Mouse (Mus musculus) testis, adult 2 months (tissue): Measurements from ENCODE around the gene Apool. TPM values are rescaled to one million over a fixed set of nuclear protein-coding genes. Genes with fewer than 3 reads are reported as not detected.

Experiments used
- H3K27ac ChIP-seq: fragments of 200-500 bp; 2 replicates; pipeline ENCODE4 v1.5.1; 2012; ENCODE audit warnings: low read depth, low read length; ENCODE audit not compliant: control insufficient read depth, insufficient read depth
- H3K27me3 ChIP-seq: fragments of 200-500 bp; 2 replicates; pipeline ENCODE4 v1.6.1; 2012; ENCODE audit warnings: mild to moderate bottlenecking, low read length, moderate library complexity; ENCODE audit not compliant: control insufficient read depth, insufficient read depth
- H3K36me3 ChIP-seq: fragments of 200-500 bp; 2 replicates; pipeline ENCODE4 v1.6.1; 2012; ENCODE audit warnings: mild to moderate bottlenecking, low read length; ENCODE audit not compliant: control insufficient read depth, insufficient read depth
- H3K4me1 ChIP-seq: fragments of 200-500 bp; 2 replicates; pipeline ENCODE4 v1.6.1; 2012; ENCODE audit warnings: low read length; ENCODE audit not compliant: control insufficient read depth, insufficient read depth
- H3K4me3 ChIP-seq: fragments of 200-500 bp; 2 replicates; pipeline ENCODE4 v1.5.1; 2012; ENCODE audit warnings: low read depth, mild to moderate bottlenecking, low read length, moderate library complexity, mixed read lengths; ENCODE audit not compliant: control insufficient read depth
- CTCF ChIP-seq: fragments of 200-500 bp; IDR thresholded peaks from 2 replicates; pipeline ENCODE4 v1.5.1; 2012; ENCODE audit warnings: low read depth, mild to moderate bottlenecking, inconsistent platforms, low read length, moderate library complexity; ENCODE audit not compliant: control insufficient read depth, insufficient read depth, insufficient replicate concordance
- POLR2A ChIP-seq: fragments of 200-500 bp; IDR thresholded peaks from 2 replicates; pipeline ENCODE4 v1.6.1; 2012; ENCODE audit warnings: low read depth, mild to moderate bottlenecking, inconsistent platforms, low read length, moderate library complexity; ENCODE audit not compliant: control insufficient read depth
- polyA plus RNA-seq: library from polyadenylated mRNA; depleted of rRNA; stranded (reverse); fragments of >200 nt; gene quantifications from 2 replicates; pipeline ENCODE4 v1.2.3, GENCODE M21; 2012; rRNA removed

Gene Apool
- polyA plus RNA-seq = 0.88 and 1.1 TPM in 2 replicates

- TF ChIP-seq CTCF = no peak
- no peak for TF ChIP-seq POLR2A
These were observed at the start of gene Apool for GRCm38 (mm10) chrX:112310804-112311530. Gene Apool (plus strand): TSS chrX:112311334.

GRCm38 (mm10) chrX:112273550-112273949 is 37.6 kb upstream of the Apool start:
- no peaks in the 10 kb centered on the region for H3K36me3 ChIP-seq
- H3K4me3 ChIP-seq = no peak overlapping the region
- H3K4me1 ChIP-seq = no peaks in the 10 kb centered on the region
- H3K27me3 ChIP-seq = no peaks in the 10 kb centered on the region
- no peak overlapping the region for H3K27ac ChIP-seq
- TF ChIP-seq CTCF (no peak), POLR2A (no peak)

More at GRCm38 (mm10) chrX:112310804-112311530, at the start of gene Apool:
- H3K36me3 ChIP-seq = no peaks in the 10 kb centered on the region
- H3K27ac ChIP-seq = peak within 1 kb of the TSS; percentile 61
- no peaks in the 10 kb centered on the region for H3K27me3 ChIP-seq
- H3K4me1 ChIP-seq = no peaks in the 10 kb centered on the region
- peak within 1 kb of the TSS; percentile 88 for H3K4me3 ChIP-seq

- Histone ChIP-seq H3K27ac (peak overlapping the region; percentile 61), H3K36me3 (no peaks in the 10 kb centered on the region), H3K4me1 (no peaks in the 10 kb centered on the region), H3K4me3 (peak overlapping the region; percentile 88), H3K27me3 (no peaks in the 10 kb centered on the region)
- TF ChIP-seq POLR2A (no peak), CTCF (no peak)
These were observed 375 bp downstream of the Apool start for GRCm38 (mm10) chrX:112311531-112311887.

- Histone ChIP-seq H3K4me1 (no peaks in the 10 kb centered on the region), H3K4me3 (no peak overlapping the region), H3K36me3 (no peaks in the 10 kb centered on the region), H3K27ac (no peak overlapping the region), H3K27me3 (no peaks in the 10 kb centered on the region)
- TF ChIP-seq POLR2A = no peak
- no peak for TF ChIP-seq CTCF
These were observed 960 bp downstream of the Apool start for GRCm38 (mm10) chrX:112312094-112312493.

- Histone ChIP-seq H3K4me3 (no peak overlapping the region), H3K27ac (no peak overlapping the region), H3K36me3 (no peaks in the 10 kb centered on the region), H3K27me3 (no peaks in the 10 kb centered on the region), H3K4me1 (no peaks in the 10 kb centered on the region)
- TF ChIP-seq CTCF (no peak), POLR2A (no peak)
These were observed 9.1 kb downstream of the Apool start for GRCm38 (mm10) chrX:112320273-112320672.

GRCm38 (mm10) chrX:112339486-112339885 is 28.4 kb downstream of the Apool start:
- TF ChIP-seq POLR2A = no peak
- no peak overlapping the region for H3K27ac ChIP-seq

DNA sequence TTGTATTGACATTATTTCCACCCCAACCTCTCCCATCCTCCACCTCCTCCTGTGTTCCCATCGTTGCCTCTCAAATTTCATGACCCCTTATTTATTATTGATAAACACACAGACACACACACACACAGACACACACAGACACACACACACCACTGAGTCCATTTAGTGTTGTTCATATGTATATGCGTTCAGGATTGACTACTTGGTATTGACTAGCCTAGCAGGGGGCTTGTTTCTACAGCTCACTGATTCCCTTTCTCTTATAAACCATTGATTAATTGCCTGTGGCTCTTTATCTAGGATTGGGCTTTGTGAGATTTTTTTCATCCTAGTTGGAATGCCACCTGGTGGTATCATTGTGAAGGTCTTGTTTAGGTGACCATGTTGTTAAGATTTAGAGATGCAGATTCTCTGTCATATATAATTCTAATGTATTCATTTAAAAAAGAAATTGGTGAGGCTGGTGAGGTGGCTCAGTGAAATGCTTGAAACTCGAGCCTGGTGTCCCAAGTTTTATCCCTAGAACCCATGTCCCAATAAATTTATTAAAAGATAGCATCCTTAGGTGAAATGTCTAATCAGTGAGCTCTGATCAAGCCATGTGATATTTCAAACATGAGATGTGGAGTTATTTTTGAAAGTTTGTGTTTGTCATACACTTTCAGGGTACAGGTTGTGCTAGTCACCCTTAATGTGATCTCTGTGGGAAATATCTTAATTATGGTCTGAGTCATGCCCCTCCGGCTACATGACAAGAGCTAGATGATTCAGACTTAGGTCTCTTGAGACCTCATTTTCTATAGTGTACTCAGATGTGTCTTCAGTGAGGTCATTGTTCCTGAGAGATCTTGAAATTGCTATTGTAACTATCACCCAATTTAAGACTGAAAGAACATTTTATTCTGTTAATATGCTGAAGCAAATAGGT is 36.6 kb downstream of the Apool start:
- Histone ChIP-seq H3K4me1 (no peaks in the 10 kb centered on the region), H3K36me3 (no peaks in the 10 kb centered on the region), H3K27me3 (no peaks in the 10 kb centered on the region), H3K4me3 (no peak overlapping the region), H3K27ac (no peak overlapping the region)
- TF ChIP-seq POLR2A = no peak
- no peak for TF ChIP-seq CTCF

More at GRCm38 (mm10) chrX:112339486-112339885, 28.4 kb downstream of the Apool start:
- no peaks in the 10 kb centered on the region for H3K4me1 ChIP-seq
- no peaks in the 10 kb centered on the region for H3K27me3 ChIP-seq
- H3K36me3 ChIP-seq = no peaks in the 10 kb centered on the region
- H3K4me3 ChIP-seq = no peak overlapping the region
